Mouse (Mus musculus) MEL (cell line): ENCODE measurements around the gene Hmcn2. TPM values are rescaled to one million over a fixed set of nuclear protein-coding genes. Genes with fewer than 3 reads are reported as not detected.

ENCODE experiments used
- DNase-seq: peaks from one replicate; pipeline ENCODE4 v3.0.0; 2011; ENCODE audit warnings: low read depth, low spot score
- H3K27ac ChIP-seq: 2 replicates; pipeline ENCODE4 v1.5.1; 2012; ENCODE audit warnings: low read depth, mild to moderate bottlenecking, control low read depth, low read length, moderate library complexity; ENCODE audit not compliant: control insufficient read depth
- H3K27me3 ChIP-seq, 2 experiments: fragments of 150-350 bp in 1 of 2; sonication (generic) in 1 of 2; 2 replicates each; pipeline ENCODE4 v1.6.1; 2012; ENCODE audit warnings: low read length in 2 of 2, mild to moderate bottlenecking in 2 of 2, improper control_type of control experiment in 1 of 2, moderate library complexity in 1 of 2; ENCODE audit not compliant: insufficient read depth in 2 of 2, control insufficient read depth in 1 of 2
- H3K36me3 ChIP-seq, 2 experiments: 2 replicates each; pipeline ENCODE4 v1.6.1; 2012 to 2014; ENCODE audit warnings: low read length in 2 of 2, improper control_type of control experiment in 1 of 2, inconsistent platforms in 1 of 2, mild to moderate bottlenecking in 1 of 2; ENCODE audit not compliant: insufficient read depth in 2 of 2, control insufficient read depth in 1 of 2
- H3K4me1 ChIP-seq, 2 experiments: fragments of 150-350 bp in 1 of 2; sonication (generic) in 1 of 2; 2 replicates each; pipeline ENCODE4 v1.6.1; 2012; ENCODE audit warnings: low read length in 2 of 2, improper control_type of control experiment in 1 of 2, mild to moderate bottlenecking in 1 of 2; ENCODE audit not compliant: insufficient read depth in 2 of 2, control insufficient read depth in 1 of 2
- H3K4me3 ChIP-seq, 2 experiments: fragments of 150-350 bp in 1 of 2; sonication (generic) in 1 of 2; 2 replicates each; pipeline ENCODE4 v1.5.1; 2012; ENCODE audit warnings: low read depth in 2 of 2, low read length in 2 of 2, mild to moderate bottlenecking in 2 of 2, moderate library complexity in 2 of 2, control low read depth in 1 of 2, improper control_type of control experiment in 1 of 2; ENCODE audit not compliant: control insufficient read depth in 1 of 2, insufficient read depth in 1 of 2
- H3K79me2 ChIP-seq: 2 replicates; pipeline ENCODE4 v1.6.1; 2012; ENCODE audit warnings: mild to moderate bottlenecking, low read length, moderate library complexity; ENCODE audit not compliant: control insufficient read depth, poor library complexity, insufficient read depth
- H3K9ac ChIP-seq: 2 replicates; pipeline ENCODE4 v1.6.1; 2012; ENCODE audit warnings: low read depth, mild to moderate bottlenecking, control low read depth, low read length, moderate library complexity; ENCODE audit not compliant: control insufficient read depth, poor library complexity, severe bottlenecking
- H3K9me3 ChIP-seq: fragments of 150-350 bp; sonication (generic); replicated peaks from 2 replicates; pipeline ENCODE4 v1.6.1; 2012; ENCODE audit warnings: mild to moderate bottlenecking, low read length, improper control_type of control experiment, moderate library complexity; ENCODE audit not compliant: insufficient read depth
- ELF1 ChIP-seq: IDR thresholded peaks from 2 replicates; pipeline ENCODE4 v1.6.1; 2014; ENCODE audit warnings: low read depth, mild to moderate bottlenecking, inconsistent platforms, low read length, improper control_type of control experiment, moderate library complexity
- EP300 ChIP-seq, 2 experiments: IDR thresholded peaks; 2 replicates each; pipeline ENCODE4 v1.6.1; 2011; ENCODE audit warnings: improper control_type of control experiment in 2 of 2, low read length in 2 of 2, low read depth in 1 of 2, mild to moderate bottlenecking in 1 of 2
- MAFK ChIP-seq: IDR thresholded peaks from 2 replicates; pipeline ENCODE4 v1.6.1; 2011; ENCODE audit warnings: low read depth, mild to moderate bottlenecking, low read length, improper control_type of control experiment, borderline replicate concordance
- MXI1 ChIP-seq: IDR thresholded peaks from 2 replicates; pipeline ENCODE4 v1.6.1; 2011; ENCODE audit warnings: mild to moderate bottlenecking, low read depth, low read length, improper control_type of control experiment
- NRF1 ChIP-seq: IDR thresholded peaks from 2 replicates; pipeline ENCODE4 v1.6.1; 2014; ENCODE audit warnings: low read depth, mild to moderate bottlenecking, inconsistent platforms, low read length, improper control_type of control experiment, moderate library complexity; ENCODE audit not compliant: poor library complexity, insufficient read depth, severe bottlenecking
- POLR2AphosphoS2 ChIP-seq: IDR thresholded peaks from 2 replicates; pipeline ENCODE4 v1.6.1; 2011; ENCODE audit warnings: low read length, improper control_type of control experiment
- RCOR1 ChIP-seq: IDR thresholded peaks from 2 replicates; pipeline ENCODE4 v1.6.1; 2012; ENCODE audit warnings: low read depth, mild to moderate bottlenecking, inconsistent platforms, low read length, improper control_type of control experiment
- SMC3 ChIP-seq: IDR thresholded peaks from 2 replicates; pipeline ENCODE4 v1.6.1; 2011; ENCODE audit warnings: low read depth, low read length, improper control_type of control experiment
- TAL1 ChIP-seq: IDR thresholded peaks from 2 replicates; pipeline ENCODE4 v1.6.1; 2012; ENCODE audit warnings: mild to moderate bottlenecking, inconsistent platforms, low read length, moderate library complexity, mixed read lengths
- TCF12 ChIP-seq: IDR thresholded peaks from 2 replicates; pipeline ENCODE4 v1.6.1; 2014; ENCODE audit warnings: low read depth, mild to moderate bottlenecking, inconsistent platforms, low read length, improper control_type of control experiment, moderate library complexity
- USF1 ChIP-seq: IDR thresholded peaks from 2 replicates; pipeline ENCODE4 v1.6.1; 2014; ENCODE audit warnings: low read depth, mild to moderate bottlenecking, inconsistent platforms, low read length, improper control_type of control experiment, moderate library complexity
- ZKSCAN1 ChIP-seq: IDR thresholded peaks from 2 replicates; pipeline ENCODE4 v1.6.1; 2012; ENCODE audit warnings: low read depth, mild to moderate bottlenecking, inconsistent platforms, low read length, improper control_type of control experiment, moderate library complexity
- ZNF384 ChIP-seq: IDR thresholded peaks from 2 replicates; pipeline ENCODE4 v1.6.1; 2012; ENCODE audit warnings: low read depth, mild to moderate bottlenecking, inconsistent platforms, low read length, improper control_type of control experiment
- polyA plus RNA-seq, 2 experiments: library from polyadenylated mRNA; stranded (reverse) in 1 of 2; unstranded in 1 of 2; fragments of >175 nt in 1 of 2; fragments of >200 nt in 1 of 2; gene quantifications; 2 replicates each; pipeline versions ENCODE4 v1.2.1 to v1.2.4; 2012; ENCODE audit warnings: low replicate concordance in 2 of 2, low read depth in 1 of 2; ENCODE audit not compliant: insufficient read length in 2 of 2, insufficient read depth in 1 of 2, missing spikeins in 1 of 2
- total RNA-seq: library from RNA; depleted of rRNA; stranded (reverse); fragments of 300-350 nt; gene quantifications from 2 replicates; pipeline ENCODE4 v1.2.3, GENCODE M21; 2012

Hmcn2 gene
- total and polyA plus RNA-seq, 3 experiments: 0.18 TPM; not detected in 2

- H3K36me3 ChIP-seq: no peaks in the 10 kb centered on the region
These were observed 162.0 kb downstream of the Hmcn2 start for GRCm38 (mm10) chr2:31476107-31476820.

GRCm38 (mm10) chr2:31477234-31478161, 163.3 kb downstream of the Hmcn2 start:
- Histone ChIP-seq H3K27ac (no peak overlapping the region), H3K9me3 (no peaks in the 10 kb centered on the region), H3K9ac (no peak overlapping the region), H3K27me3 (no peaks in the 10 kb centered on the region), H3K4me1 (no peaks in the 10 kb centered on the region), H3K79me2 (no peaks in the 10 kb centered on the region), H3K36me3 (no peaks in the 10 kb centered on the region), H3K4me3 (no peak overlapping the region)
- TF ChIP-seq EP300 (IDR thresholded peaks at IDR 0.05; ENCODE audit: low read depth in 1 of 2, low read length in 2 of 2) (no peak), ZNF384 (no peak), TAL1 (no peak), MAFK (no peak), ZKSCAN1 (no peak), TCF12 (no peak), RCOR1 (no peak), MXI1 (no peak), ELF1 (no peak), NRF1 (no peak), USF1 (no peak)
- DNase-seq: no peak

More at GRCm38 (mm10) chr2:31476107-31476820, 162.0 kb downstream of the Hmcn2 start:
- DNase-seq: no peak
- Histone ChIP-seq H3K79me2 (no peaks in the 10 kb centered on the region), H3K27me3 (no peaks in the 10 kb centered on the region), H3K9me3 (no peaks in the 10 kb centered on the region), H3K9ac (no peak overlapping the region), H3K4me1 (peaks cover 0 to 3% of the 10 kb centered on the region in 2 experiments; a peak in 1 of 4 replicates), H3K4me3 (no peak overlapping the region), H3K27ac (no peak overlapping the region)
- TF ChIP-seq POLR2AphosphoS2: no peak
- TF ChIP-seq SMC3: no peak
